Mouse (Mus musculus) megakaryocyte, embryonic 14.5 days (primary cell): ENCODE data around the gene 5330417C22Rik. TPM values are rescaled to one million over a fixed set of nuclear protein-coding genes. Genes with fewer than 3 reads are reported as not detected.
"Not testable (repeated sequence)": the region's sequence is repeated elsewhere in the genome, so short reads cannot be mapped to it uniquely, and the experiment has no call there.

Source experiments
- H3K27me3 ChIP-seq: replicated peaks from 2 replicates; pipeline ENCODE3; 2012; ENCODE audit warnings: inconsistent platforms
- H3K36me3 ChIP-seq: replicated peaks from 2 replicates; pipeline ENCODE3; 2012; ENCODE audit warnings: low read length, inconsistent platforms, mixed read lengths
- H3K4me1 ChIP-seq: 2 replicates; pipeline ENCODE4 v1.6.1; 2012; ENCODE audit warnings: inconsistent platforms
- H3K4me3 ChIP-seq: replicated peaks from 2 replicates; pipeline ENCODE3; 2012; ENCODE audit warnings: moderate library complexity, mild to moderate bottlenecking, inconsistent platforms
- H3K9me3 ChIP-seq: 2 replicates; pipeline ENCODE4 v1.6.1; 2012; ENCODE audit warnings: inconsistent platforms
- FLI1 ChIP-seq: IDR thresholded peaks from 2 replicates; pipeline ENCODE4 v1.6.1; 2012; ENCODE audit warnings: low read length, inconsistent platforms, mixed read lengths
- GATA1 ChIP-seq: IDR thresholded peaks from 3 replicates; pipeline ENCODE4 v1.6.1; 2012; ENCODE audit warnings: mixed read lengths, low read length, inconsistent platforms, borderline replicate concordance
- polyA plus RNA-seq: library from polyadenylated mRNA; stranded (reverse); fragments of >175 nt; gene quantifications from 2 replicates; pipeline ENCODE4 v1.2.3, GENCODE M21; 2012; ENCODE audit warnings: low replicate concordance; ENCODE audit not compliant: insufficient read depth

The 5330417C22Rik gene
- polyA plus RNA-seq = not detected in 2 replicates

DNA sequence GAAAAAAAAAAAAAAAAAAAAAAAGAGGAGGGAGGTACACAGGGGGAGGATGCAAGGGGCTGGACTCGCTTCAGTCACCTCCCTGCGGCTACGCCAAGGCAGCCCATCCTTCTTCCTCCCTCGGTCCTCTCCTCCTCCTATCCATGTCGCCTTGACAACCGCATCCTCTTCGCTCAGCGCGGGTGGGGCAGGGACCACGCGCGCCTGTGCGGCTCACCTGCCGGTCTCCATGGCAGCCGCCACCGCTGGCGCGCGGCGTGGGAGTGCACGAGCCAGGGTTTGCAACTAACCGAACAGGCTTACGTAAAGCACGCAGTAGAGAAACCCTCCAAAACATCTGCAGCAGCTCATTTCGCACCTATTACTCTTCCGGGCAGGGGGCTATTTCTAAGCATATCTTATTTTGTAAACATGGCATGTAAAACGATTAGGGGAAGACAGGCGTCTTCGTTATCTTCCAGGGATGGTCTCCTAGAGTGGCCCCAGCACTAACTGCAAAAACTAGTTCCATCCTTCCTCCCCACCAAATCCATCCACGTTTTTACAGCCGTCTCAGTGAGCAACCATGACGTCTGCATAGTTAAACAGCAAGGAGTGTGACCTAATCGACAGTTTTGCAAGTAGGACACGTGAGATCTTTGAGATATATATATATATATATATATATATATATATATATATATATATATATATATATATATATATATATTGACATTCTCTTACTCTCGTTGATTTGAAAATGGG, at the start of gene 5330417C22Rik:
TSS of gene 5330417C22Rik (minus strand) at position 20 of the 744 bp plus-strand sequence.
- peak within 1 kb of the TSS; percentile 88 for H3K4me3 ChIP-seq
- peaks cover 54% of the 10 kb centered on the region for H3K27me3 ChIP-seq
- no peak for TF ChIP-seq GATA1
- no peak for TF ChIP-seq FLI1
- H3K9me3 ChIP-seq = no peaks in the 10 kb centered on the region
- H3K36me3 ChIP-seq = no peaks in the 10 kb centered on the region
- peaks cover 19% of the 10 kb centered on the region for H3K4me1 ChIP-seq

DNA sequence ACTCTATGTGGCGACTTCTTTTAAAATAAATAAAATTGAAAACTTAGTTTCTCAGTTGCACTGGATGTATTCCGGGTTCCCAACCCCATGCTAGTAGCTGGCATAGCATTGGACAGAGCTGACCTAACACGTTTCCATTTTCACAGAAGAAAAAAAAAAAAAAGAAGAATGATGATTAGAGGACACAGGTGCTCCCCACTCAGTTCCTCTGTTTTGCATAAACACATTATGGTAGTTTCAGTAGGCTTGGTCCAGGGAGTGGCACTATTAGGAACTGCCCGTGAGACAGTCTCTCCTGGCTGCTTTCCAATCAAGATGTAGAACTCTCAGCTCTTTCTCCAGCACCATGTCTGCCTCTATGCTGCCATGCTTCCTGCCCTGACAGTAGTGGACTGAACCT, 48.2 kb upstream of the 5330417C22Rik start:
- TF ChIP-seq GATA1 = no peak
- TF ChIP-seq FLI1 = no peak

DNA sequence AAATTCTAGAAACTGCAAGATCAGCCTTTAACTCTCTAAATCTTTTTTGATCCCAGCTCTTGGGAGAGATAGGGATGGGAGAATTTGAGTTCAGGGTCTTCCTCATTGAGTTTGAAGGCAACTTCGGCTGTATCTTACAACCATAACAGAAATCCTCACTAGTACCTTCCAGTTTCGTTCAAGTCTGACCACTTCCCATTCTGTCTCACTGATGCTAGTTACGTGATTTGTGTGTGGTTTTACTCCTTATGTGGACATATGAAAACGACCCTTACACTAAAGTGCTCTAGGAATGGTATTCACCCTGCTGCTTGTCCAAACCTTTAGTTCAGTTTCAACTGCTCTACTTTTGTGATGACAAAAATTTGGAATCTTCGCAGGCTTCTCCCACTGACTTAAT, 37.7 kb upstream of the 5330417C22Rik start:
- no peak overlapping the region for H3K4me3 ChIP-seq
- H3K4me1 ChIP-seq = peaks cover 31% of the 10 kb centered on the region
- TF ChIP-seq GATA1 = no peak
- TF ChIP-seq FLI1 = no peak
- no peaks in the 10 kb centered on the region for H3K27me3 ChIP-seq
- no peaks in the 10 kb centered on the region for H3K9me3 ChIP-seq
- peaks cover 33% of the 10 kb centered on the region for H3K36me3 ChIP-seq

More for the DNA sequence above, 48.2 kb upstream of the 5330417C22Rik start:
- H3K4me1 ChIP-seq = no peaks in the 10 kb centered on the region
- no peak overlapping the region for H3K4me3 ChIP-seq
- H3K36me3 ChIP-seq = peaks cover 26% of the 10 kb centered on the region
- no peaks in the 10 kb centered on the region for H3K27me3 ChIP-seq
- no peaks in the 10 kb centered on the region for H3K9me3 ChIP-seq

DNA sequence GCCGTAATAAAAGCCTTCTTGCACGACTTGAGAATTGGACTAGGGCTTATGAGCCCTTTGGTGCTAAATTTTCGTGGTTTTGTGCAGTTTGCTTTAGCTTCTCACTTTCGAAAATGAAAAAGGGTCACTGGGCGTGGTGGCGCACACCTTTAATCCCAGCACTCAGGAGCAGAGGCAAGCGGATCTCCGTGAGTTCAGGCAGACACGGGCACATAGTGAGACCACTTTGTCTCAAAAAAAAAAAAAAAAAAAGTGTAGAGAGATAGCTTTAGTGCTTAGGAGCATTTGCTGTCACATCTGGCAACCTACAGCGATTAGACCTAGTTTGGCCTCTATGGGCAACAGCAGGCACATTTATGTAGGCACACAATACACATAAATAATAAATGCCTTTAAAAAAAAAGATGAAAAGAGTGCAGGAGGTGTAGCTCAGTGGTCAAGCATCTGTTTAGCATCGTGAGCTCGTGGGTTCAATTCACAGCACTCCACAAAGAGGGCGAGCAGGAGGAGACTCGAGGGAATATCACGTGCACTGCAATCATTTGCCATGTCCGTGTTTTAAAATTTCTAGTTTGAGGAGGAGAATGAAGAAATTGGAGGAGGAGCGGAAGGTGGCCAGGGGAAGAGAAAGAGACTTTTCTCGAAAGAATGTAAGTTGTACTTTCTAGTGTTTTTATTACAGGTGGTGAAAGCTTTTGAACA, 36.1 kb upstream of the 5330417C22Rik start:
- Histone ChIP-seq H3K9me3 (no peaks in the 10 kb centered on the region), H3K36me3 (peaks cover 20% of the 10 kb centered on the region), H3K27me3 (no peaks in the 10 kb centered on the region), H3K4me3 (peak overlapping the region; percentile 93), H3K4me1 (peaks cover 46% of the 10 kb centered on the region)
- no peak for TF ChIP-seq GATA1
- no peak for TF ChIP-seq FLI1

DNA sequence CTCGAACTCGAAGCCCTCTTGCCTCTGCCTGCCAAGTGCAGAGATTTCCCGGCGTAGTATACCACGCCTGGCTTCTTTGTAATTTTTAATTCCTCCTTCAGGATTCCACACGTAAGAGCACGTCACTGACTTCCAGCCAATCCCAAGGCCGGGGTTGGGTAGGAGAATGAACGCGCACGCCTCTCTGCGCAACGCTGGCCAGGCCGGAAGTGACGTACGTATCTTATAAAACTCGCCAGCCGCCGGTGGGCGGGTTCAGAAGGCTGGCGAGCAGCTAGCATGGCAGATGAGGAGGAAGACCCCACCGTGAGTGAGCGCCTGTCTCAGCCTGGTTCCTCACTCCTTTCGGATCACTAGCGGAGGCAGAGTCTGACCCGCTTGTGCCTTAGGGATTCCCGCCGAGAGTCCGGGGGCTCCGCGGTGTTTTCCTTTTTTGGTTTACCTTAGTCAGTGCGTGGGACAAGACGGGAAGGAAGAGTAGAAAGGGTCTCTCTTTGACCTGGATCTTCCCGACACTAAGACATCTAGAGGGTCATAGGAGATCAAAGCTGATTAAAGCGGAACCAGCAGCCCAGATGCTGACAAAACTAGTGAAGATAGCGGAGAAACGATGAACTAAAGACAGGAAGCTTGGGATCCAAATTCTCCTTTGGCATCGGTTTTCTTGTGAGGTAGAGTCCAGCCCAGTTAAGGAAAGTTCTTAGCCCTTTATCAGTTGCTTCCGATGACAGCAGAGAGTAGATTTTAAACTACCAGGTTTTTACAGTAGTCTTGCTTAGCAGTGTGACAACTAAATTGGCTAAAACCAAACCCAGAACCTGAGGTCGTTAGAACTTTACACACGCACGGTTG, 35.3 kb upstream of the 5330417C22Rik start, which contains the start of gene Taf13:
TSS of gene Taf13 (plus strand) at position 256 of the 852 bp plus-strand sequence.
- no peaks in the 10 kb centered on the region for H3K27me3 ChIP-seq
- TF ChIP-seq GATA1 = no peak
- TF ChIP-seq FLI1 = peak; percentile 53; the same call in 1 of the 2 replicates
- H3K9me3 ChIP-seq = no peaks in the 10 kb centered on the region
- H3K4me1 ChIP-seq = peaks cover 49% of the 10 kb centered on the region
- peak within 1 kb of the TSS; percentile 93 for H3K4me3 ChIP-seq
- peaks cover 18% of the 10 kb centered on the region for H3K36me3 ChIP-seq

DNA sequence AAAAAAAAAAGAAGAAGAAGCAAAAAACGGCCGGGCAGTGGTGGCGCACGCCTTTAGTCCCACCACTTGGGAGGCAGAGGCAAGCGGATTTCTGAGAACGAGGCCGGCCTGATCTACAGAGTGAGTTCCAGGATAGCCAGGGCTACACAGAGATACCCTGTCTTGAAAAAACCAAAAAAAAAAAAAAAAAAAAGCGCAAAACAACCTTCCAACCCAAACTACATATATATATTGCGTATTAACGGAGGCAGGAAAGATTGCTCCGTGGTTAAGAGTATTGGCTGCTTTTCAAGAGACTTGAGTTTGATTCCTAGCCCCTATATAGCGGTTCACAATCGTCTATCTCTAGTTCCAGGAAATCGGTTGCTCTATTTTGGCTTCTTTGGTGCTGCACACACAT, 34.5 kb upstream of the 5330417C22Rik start:
- no peaks in the 10 kb centered on the region for H3K27me3 ChIP-seq
- peaks cover 49% of the 10 kb centered on the region for H3K4me1 ChIP-seq
- peaks cover 14% of the 10 kb centered on the region for H3K36me3 ChIP-seq
- H3K4me3 ChIP-seq = peak overlapping the region; percentile 93
- 0 out of 2 replicates have a peak, but pooled peaks cover 2% of the 10 kb centered on the region for H3K9me3 ChIP-seq
- no peak for TF ChIP-seq GATA1
- TF ChIP-seq FLI1 = no peak

DNA sequence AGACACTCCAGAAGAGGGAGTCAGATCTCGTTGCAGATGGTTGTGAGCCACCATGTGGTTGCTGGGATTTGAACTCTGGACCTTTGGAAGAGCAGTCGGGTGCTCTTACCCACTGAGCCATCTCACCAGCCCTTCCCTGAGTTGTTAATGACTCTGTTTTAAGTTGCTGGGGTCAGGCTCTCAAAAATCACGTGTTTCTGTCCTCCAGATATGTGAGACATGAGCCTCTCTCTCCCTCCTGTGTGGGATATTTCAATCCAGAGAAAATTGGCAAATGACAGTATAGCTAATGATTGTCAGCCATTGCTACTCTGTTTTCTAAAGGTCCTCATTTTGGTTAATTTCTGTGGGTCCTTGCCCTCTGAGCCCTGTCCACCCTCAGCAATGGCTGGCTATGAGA, 33.3 kb upstream of the 5330417C22Rik start:
- not testable (repeated sequence) for H3K27me3 ChIP-seq, H3K4me3 ChIP-seq, H3K9me3 ChIP-seq, H3K36me3 ChIP-seq
- peaks cover 45% of the 10 kb centered on the region for H3K4me1 ChIP-seq

DNA sequence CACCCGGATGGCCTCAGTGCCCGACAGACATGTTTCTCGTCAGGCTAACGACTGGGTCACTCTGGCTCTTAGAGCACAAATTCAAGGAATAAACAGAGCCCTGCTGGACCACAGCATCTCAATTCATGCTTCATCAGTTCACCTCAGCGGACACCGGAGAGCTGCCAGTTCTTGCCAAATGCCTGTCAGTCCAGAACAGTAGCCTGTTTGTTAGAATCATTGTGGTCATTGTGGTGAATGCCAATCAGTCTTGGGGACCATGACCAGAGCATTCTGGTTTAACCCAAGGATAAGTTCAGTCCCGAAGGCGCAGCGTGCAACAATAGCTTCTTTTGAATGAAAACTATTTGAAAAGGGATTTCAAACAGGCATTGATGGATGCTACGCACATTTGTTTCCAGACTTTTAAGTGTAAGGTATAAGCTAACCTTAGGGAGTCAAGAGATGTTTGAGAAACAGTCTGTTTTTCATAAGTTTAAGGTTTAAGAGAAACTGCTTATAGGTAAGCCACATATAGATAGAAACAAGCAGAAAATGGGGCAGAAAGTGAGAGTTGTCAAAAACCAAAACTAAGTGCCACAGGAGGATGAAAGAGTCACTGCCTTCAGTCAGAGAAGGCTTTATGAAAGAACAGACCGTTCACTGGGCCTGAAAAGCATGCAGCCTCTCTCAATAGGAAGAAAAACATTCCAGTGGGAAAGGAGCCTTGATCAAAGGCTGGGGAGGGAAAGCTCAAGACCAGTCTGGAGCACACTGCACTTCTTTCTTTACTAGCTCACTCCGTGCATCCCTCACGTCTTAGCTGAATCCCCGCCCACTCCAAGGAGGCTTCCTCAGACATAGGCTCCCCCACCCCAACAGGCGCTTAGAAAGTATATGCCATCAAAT, 31.9 kb upstream of the 5330417C22Rik start:
- Histone ChIP-seq H3K27me3 (no peaks in the 10 kb centered on the region), H3K36me3 (no peaks in the 10 kb centered on the region), H3K4me3 (peak overlapping the region; percentile 3), H3K4me1 (peaks cover 49% of the 10 kb centered on the region), H3K9me3 (0 out of 2 replicates have a peak, but pooled peaks cover 2% of the 10 kb centered on the region)
- TF ChIP-seq GATA1 = no peak
- no peak for TF ChIP-seq FLI1

DNA sequence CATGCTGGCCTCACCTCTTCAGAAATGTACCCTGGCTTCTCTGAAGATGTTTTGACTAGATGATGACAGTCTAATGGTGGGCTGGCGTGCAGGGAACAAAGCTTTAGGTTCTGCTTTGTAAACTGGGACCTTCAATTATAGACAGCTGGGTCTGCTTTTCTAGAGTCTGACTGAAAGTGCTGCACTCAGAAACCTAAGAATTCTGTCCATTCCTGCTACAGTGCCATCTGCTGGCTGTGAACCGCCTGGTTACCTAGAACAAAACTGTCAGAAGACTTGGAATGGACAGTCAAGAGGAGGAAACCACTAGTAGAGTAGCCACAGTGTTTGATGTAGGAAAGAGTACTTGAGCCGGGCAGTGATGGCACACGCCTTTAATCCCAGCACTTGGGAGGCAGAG, 27.0 kb upstream of the 5330417C22Rik start:
- Histone ChIP-seq H3K36me3 (peaks cover 25% of the 10 kb centered on the region), H3K4me3 (peak overlapping the region; percentile 95), H3K27me3 (no peaks in the 10 kb centered on the region), H3K9me3 (0 out of 2 replicates have a peak, but pooled peaks cover 2% of the 10 kb centered on the region), H3K4me1 (peaks cover 43% of the 10 kb centered on the region)
- TF ChIP-seq FLI1 (no peak), GATA1 (no peak)
